Comparison of ENCODE assay signal across 16 mouse cellular contexts in the genomic region with DNA sequence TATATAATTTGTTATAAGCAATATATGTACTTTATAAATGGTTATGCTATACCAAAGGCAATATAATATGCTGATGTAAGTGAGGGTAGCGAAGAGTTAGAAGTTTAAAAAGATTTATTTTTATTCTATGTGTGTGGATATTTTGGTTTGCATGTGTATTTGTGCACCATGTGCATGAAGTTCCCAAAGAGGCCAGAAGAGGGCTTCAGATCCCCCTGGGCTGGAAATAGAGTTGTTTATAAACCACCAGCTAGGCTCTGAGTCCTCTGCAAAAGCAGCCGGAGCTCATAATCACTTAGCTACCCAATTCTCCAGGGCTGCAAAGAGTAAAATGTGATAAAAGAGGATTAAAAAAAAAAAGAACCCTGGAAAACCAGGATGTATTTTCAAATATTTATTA.
DNase-seq lines count a peak whose midpoint lies in the region; ATAC-seq and TF ChIP-seq lines count a peak whose summit lies in the region.
"Had no signal": no experiment of that assay in that cellular context is flagged by ENCODE, and none has a peak within 500 bp of the region (broad histone marks: within the 10 kb centered on the region; RNA-seq: fewer than 3 reads in every experiment).

No protein-coding gene starts in this region.

- WGBS in hindbrain, postnatal 0 days: 92% methylated on average over 2 of the region's 2 CpGs
- 93% methylated on average over 2 of the region's 2 CpGs for WGBS in hindbrain, embryonic 14.5 days
- 79% methylated on average over 2 of the region's 2 CpGs for WGBS in lung, postnatal 0 days

- no peaks in the 10 kb centered on the region for H3K36me3 ChIP-seq in hindbrain, postnatal 0 days (ENCODE audit: insufficient read depth, low read length)
- no peaks in the 10 kb centered on the region for H3K36me3 ChIP-seq in hindbrain, embryonic 14.5 days (replicated peaks; ENCODE audit: control insufficient read depth, insufficient read depth)
- H3K36me3 ChIP-seq in lung, postnatal 0 days (ENCODE audit: insufficient read depth, low read length): no peaks in the 10 kb centered on the region
- H3K36me3 ChIP-seq: hindbrain, embryonic 12.5 days; limb, embryonic 12.5 days had no signal

- H3K27ac ChIP-seq in hindbrain, postnatal 0 days: no peak overlapping the region
- H3K27ac ChIP-seq in hindbrain, embryonic 14.5 days: no peak overlapping the region
- H3K27ac ChIP-seq in lung, postnatal 0 days (ENCODE audit: low read length): no peak overlapping the region
- H3K27ac ChIP-seq: hindbrain, embryonic 12.5 days; limb, embryonic 12.5 days had no signal

- DNase-seq in hindbrain, postnatal 0 days (ENCODE audit: low spot score): no peak
- no peak for DNase-seq in hindbrain, embryonic 14.5 days (ENCODE audit: low spot score)
- no peak for DNase-seq in lung, postnatal 0 days (ENCODE audit: low spot score)
- DNase-seq in lung, adult 18-20 months: no peak
- peak; percentile 9 for DNase-seq in MEL-GATA-1-ER (ENCODE audit: extremely low read depth, low read depth)
- DNase-seq in adrenal gland, postnatal 4 days (ENCODE audit: low spot score in 2 of 2): no peak
- DNase-seq: adrenal gland, postnatal 25 days; kidney, adult 9 months; lung, adult 2 months; retina, postnatal 1 day; spleen, adult 18-20 months; thymus, postnatal 25 days had no signal

- TF ChIP-seq CTCF in hindbrain, postnatal 0 days (IDR thresholded peaks at IDR 0.05; ENCODE audit: low read depth): peak; percentile 47
- TF ChIP-seq CTCF in lung, postnatal 0 days (IDR thresholded peaks at IDR 0.05): peak; percentile 38

- H3K9ac ChIP-seq in hindbrain, postnatal 0 days (replicated peaks; ENCODE audit: low read length): no peak overlapping the region
- H3K9ac ChIP-seq in hindbrain, embryonic 14.5 days: no peak overlapping the region
- no peak overlapping the region for H3K9ac ChIP-seq in lung, postnatal 0 days (replicated peaks; ENCODE audit: low read depth)
- H3K9ac ChIP-seq: hindbrain, embryonic 12.5 days; limb, embryonic 12.5 days had no signal

- H3K9me3 ChIP-seq in hindbrain, postnatal 0 days (ENCODE audit: low read length): no peaks in the 10 kb centered on the region
- H3K9me3 ChIP-seq in hindbrain, embryonic 14.5 days (ENCODE audit: control insufficient read depth, low read length): no peaks in the 10 kb centered on the region
- H3K9me3 ChIP-seq in lung, postnatal 0 days (ENCODE audit: low read length): no peaks in the 10 kb centered on the region
- H3K9me3 ChIP-seq: hindbrain, embryonic 12.5 days had no signal

- H3K4me1 ChIP-seq in hindbrain, postnatal 0 days (ENCODE audit: insufficient read depth, low read length): no peaks in the 10 kb centered on the region
- H3K4me1 ChIP-seq in hindbrain, embryonic 14.5 days (replicated peaks; ENCODE audit: control insufficient read depth, insufficient read depth, low read length): no peaks in the 10 kb centered on the region
- H3K4me1 ChIP-seq in lung, postnatal 0 days (ENCODE audit: insufficient read depth, low read depth, low read length): no peaks in the 10 kb centered on the region

- no peak overlapping the region for H3K4me3 ChIP-seq in hindbrain, postnatal 0 days (ENCODE audit: low read length)
- H3K4me3 ChIP-seq in hindbrain, embryonic 14.5 days (replicated peaks; ENCODE audit: low read length): no peak overlapping the region
- H3K4me3 ChIP-seq in lung, postnatal 0 days (ENCODE audit: low read depth, low read length): no peak overlapping the region
- H3K4me3 ChIP-seq: hindbrain, embryonic 12.5 days; limb, embryonic 12.5 days; megakaryocyte, embryonic 14.5 days had no signal

- no peak overlapping the region for H3K4me2 ChIP-seq in hindbrain, postnatal 0 days (ENCODE audit: low read depth, low read length)
- no peak overlapping the region for H3K4me2 ChIP-seq in hindbrain, embryonic 14.5 days (replicated peaks)
- H3K4me2 ChIP-seq in lung, postnatal 0 days (replicated peaks; ENCODE audit: low read depth, low read length): no peak overlapping the region
- H3K4me2 ChIP-seq: hindbrain, embryonic 12.5 days; limb, embryonic 12.5 days had no signal

- ATAC-seq in hindbrain, postnatal 0 days: no peak
- ATAC-seq in hindbrain, embryonic 14.5 days (ENCODE audit: low FRiP score): no peak
- no peak for ATAC-seq in lung, postnatal 0 days
- ATAC-seq in megakaryocyte-erythroid progenitor cell, adult 5-6 weeks (replicated peaks; ENCODE audit: low FRiP score, low TSS enrichment, poor library complexity, severe bottlenecking): 0 out of 2 replicates have a peak, but pooled peaks have one; percentile 60

- H3K27me3 ChIP-seq in hindbrain, postnatal 0 days (ENCODE audit: insufficient read depth, low read length): no peaks in the 10 kb centered on the region
- no peaks in the 10 kb centered on the region for H3K27me3 ChIP-seq in hindbrain, embryonic 14.5 days (ENCODE audit: control insufficient read depth, insufficient read depth, low read length)
- no peaks in the 10 kb centered on the region for H3K27me3 ChIP-seq in lung, postnatal 0 days (replicated peaks; ENCODE audit: insufficient read depth, low read length)
- H3K27me3 ChIP-seq: hindbrain, embryonic 12.5 days; limb, embryonic 12.5 days; megakaryocyte, embryonic 14.5 days had no signal

- TF ChIP-seq EP300 in lung, postnatal 0 days (IDR thresholded peaks at IDR 0.05): no peak
